Mouse (Mus musculus): ENCODE data around the gene Eif2ak4. TPM values are rescaled to one million over a fixed set of nuclear protein-coding genes. Genes with fewer than 3 reads are reported as not detected.

Gene Eif2ak4
- polyA plus RNA-seq, 1 experiment from 2014 or later, result 8.7 TPM

DNA sequence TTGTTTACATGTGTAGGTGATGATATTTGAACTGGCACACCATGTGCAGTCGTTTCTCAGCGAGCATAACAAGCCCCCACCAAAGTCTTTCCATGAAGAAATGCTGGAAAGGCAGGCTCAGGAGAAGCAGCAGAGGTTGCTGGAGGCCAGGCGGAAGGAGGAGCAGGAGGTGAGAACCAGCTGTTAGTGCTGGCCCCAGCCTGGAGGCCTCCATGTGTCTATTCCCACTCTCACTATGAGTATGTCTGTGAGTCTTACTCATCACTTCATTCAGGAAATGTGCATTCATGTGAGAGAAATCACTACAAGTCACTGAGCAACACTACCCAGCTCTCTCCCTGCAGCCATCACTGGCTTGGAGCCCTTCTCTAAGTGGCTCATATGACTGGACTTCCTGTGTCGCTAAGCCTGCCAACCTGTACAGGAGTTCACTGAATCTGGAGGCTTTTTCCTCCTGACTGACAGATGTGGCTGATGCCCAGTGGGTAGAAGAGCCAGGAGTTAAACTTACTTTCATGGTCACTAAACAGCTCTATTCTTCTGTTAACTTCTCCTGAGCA, 20.0 kb downstream of the Eif2ak4 start:
- whole genome bisulfite sequencing, result 89% methylated on average over 4 of the region's 4 CpGs
- no peaks in the 10 kb centered on the region; the same call in 1 of the 2 replicates for H3K4me1 ChIP-seq (replicated peaks)
- peaks cover 31% of the 10 kb centered on the region for H3K36me3 ChIP-seq
- no peaks in the 10 kb centered on the region for H3K9me3 ChIP-seq
- no peak overlapping the region for H3K4me3 ChIP-seq
- H3K27ac ChIP-seq, result no peak overlapping the region
- H3K9ac ChIP-seq, result no peak overlapping the region
- no peaks in the 10 kb centered on the region for H3K27me3 ChIP-seq
- no peak for ATAC-seq (ENCODE audit: low FRiP score)
- H3K4me2 ChIP-seq, result no peak overlapping the region

- 92% methylated on average over 11 of the region's 11 CpGs for WGBS
- no peak for ATAC-seq (ENCODE audit: low FRiP score)
- no peaks in the 10 kb centered on the region for H3K9me3 ChIP-seq
- H3K27ac ChIP-seq, result no peak overlapping the region
- no peak overlapping the region for H3K4me2 ChIP-seq
- no peaks in the 10 kb centered on the region for H3K4me1 ChIP-seq (replicated peaks)
- H3K9ac ChIP-seq, result no peak overlapping the region
- H3K36me3 ChIP-seq, result peaks cover 64% of the 10 kb centered on the region
- no peak overlapping the region for H3K4me3 ChIP-seq
- no peaks in the 10 kb centered on the region for H3K27me3 ChIP-seq
Observed at GRCm38 (mm10) chr2:118412821-118413220, 24.4 kb downstream of the Eif2ak4 start.

DNA sequence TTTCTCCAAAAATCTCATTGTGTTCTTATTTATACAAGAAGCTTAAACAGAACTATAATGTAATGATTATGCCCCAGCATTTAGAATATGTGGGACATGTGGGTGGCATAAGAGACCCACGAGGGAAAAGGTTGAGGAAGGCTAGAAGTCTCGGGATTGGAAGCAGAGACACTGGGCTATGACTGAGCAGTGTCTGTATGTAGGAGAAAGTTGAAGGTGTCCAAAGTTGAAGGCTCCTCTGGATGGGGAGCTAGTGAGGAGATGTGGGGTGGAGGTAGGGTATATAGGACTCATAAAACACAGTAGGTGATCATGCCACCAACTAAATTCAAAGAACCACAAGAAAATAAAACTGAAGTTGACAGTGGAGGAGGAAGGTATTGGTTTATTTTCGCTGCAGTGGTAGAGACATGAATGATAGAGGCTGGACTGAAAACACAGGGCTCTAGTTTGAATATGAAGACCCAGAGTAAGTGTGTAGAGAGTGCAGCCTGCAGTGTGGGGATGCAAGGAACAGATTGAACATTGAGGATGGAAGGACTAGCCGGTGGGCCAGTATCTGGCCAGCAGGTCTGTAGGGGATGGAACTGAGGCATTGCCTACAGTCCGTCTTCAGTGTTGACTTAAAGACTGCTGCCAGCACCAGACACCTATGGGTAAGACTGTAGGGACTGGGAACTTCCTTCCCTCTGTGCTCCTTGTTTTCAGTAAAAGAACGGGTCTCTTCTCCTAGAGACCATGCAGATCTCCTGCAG, 27.4 kb downstream of the Eif2ak4 start:
- H3K9me3 ChIP-seq, result no peaks in the 10 kb centered on the region
- H3K4me1 ChIP-seq (replicated peaks), result no peaks in the 10 kb centered on the region
- H3K27me3 ChIP-seq, result no peaks in the 10 kb centered on the region
- no peak overlapping the region for H3K9ac ChIP-seq
- no peak overlapping the region for H3K27ac ChIP-seq
- peaks cover 75% of the 10 kb centered on the region for H3K36me3 ChIP-seq
- H3K4me2 ChIP-seq, result no peak overlapping the region
- H3K4me3 ChIP-seq, result no peak overlapping the region
- WGBS, result 91% methylated on average over 6 of the region's 6 CpGs
- ATAC-seq (ENCODE audit: low FRiP score), result no peak

DNA sequence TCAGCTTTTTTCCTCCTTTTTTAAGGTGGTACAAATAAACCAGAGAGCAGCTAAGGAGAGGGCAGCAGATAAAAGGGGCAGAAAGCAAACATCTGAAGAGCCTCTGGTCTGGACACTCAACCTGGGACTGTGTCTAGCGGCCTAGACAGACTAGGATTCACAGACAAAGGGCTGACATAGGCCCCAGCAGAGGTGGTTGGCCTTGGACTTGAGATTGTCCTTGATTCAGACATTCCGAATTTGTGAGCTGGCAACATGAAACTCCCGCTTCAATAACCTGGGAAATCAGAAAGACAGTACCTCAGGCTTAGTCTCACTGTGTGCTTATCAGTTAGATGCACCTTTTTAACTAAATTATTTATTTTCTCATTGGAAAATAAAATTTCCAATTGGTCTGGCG, 29.7 kb downstream of the Eif2ak4 start:
- H3K4me1 ChIP-seq (replicated peaks), result no peaks in the 10 kb centered on the region
- no peak overlapping the region for H3K4me3 ChIP-seq
- 93% methylated on average over 4 of the region's 4 CpGs for WGBS
- H3K27me3 ChIP-seq, result no peaks in the 10 kb centered on the region
- H3K9me3 ChIP-seq, result no peaks in the 10 kb centered on the region
- H3K36me3 ChIP-seq, result peaks cover 74% of the 10 kb centered on the region
- no peak for ATAC-seq (ENCODE audit: low FRiP score)
- H3K4me2 ChIP-seq, result no peak overlapping the region
- H3K9ac ChIP-seq, result no peak overlapping the region
- no peak overlapping the region for H3K27ac ChIP-seq

GRCm38 (mm10) chr2:118421951-118422350, 33.5 kb downstream of the Eif2ak4 start:
- 89% methylated on average over 15 of the region's 15 CpGs for WGBS
- Histone ChIP-seq H3K36me3 (peaks cover 59% of the 10 kb centered on the region), H3K4me2 (no peak overlapping the region), H3K9me3 (no peaks in the 10 kb centered on the region), H3K4me3 (no peak overlapping the region), H3K27ac (no peak overlapping the region), H3K27me3 (no peaks in the 10 kb centered on the region), H3K4me1 (replicated peaks) (0 out of 2 replicates have a peak, but pooled peaks cover 3% of the 10 kb centered on the region), H3K9ac (no peak overlapping the region)
- no peak for ATAC-seq (ENCODE audit: low FRiP score)

DNA sequence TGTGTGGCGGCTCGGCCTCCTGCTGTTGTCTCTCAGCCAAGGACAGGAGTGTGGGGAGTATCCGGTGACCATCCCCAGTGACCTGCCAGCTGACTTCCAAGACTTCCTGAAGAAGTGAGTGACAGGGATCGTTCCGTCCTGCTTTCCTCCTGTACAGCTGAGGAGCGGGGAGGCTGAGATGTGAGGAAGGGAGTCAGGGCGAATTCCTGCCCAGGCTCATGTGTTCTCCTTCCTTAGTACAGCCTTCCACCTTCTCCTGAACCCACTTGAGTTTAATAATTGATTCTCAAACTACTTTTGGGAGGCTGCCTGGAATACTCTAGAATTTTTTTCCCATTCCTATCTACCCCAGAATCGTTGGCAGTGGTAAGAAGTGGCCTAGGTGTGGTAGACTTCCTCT, 34.0 kb downstream of the Eif2ak4 start:
- no peak for ATAC-seq (ENCODE audit: low FRiP score)
- WGBS, result 91% methylated on average over 8 of the region's 8 CpGs

DNA sequence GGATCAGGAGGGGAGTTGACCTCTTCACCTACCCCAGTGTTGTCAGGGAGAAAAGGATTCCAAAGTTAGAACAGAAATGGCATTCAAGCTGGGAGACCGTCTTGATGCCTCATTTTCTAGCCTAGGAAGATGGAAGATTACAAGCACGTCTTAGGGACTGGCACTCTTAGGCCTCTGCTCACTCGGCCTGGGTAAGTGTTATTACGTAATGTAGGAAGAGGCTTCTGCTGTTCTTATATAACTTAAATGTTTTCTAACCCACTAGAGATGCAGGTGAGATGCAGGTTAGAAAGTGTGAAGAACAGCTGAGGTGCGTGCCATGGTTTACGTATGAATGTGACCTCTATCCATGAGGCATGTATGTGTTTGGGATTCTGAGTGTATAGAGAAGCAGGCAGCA, 39.9 kb downstream of the Eif2ak4 start:
- 80% methylated on average over 6 of the region's 6 CpGs for WGBS
- peaks cover 55% of the 10 kb centered on the region for H3K36me3 ChIP-seq

More for the DNA sequence above, 34.0 kb downstream of the Eif2ak4 start:
- H3K4me1 ChIP-seq (replicated peaks), result 0 out of 2 replicates have a peak, but pooled peaks cover 3% of the 10 kb centered on the region
- no peak overlapping the region for H3K9ac ChIP-seq
- H3K9me3 ChIP-seq, result no peaks in the 10 kb centered on the region
- H3K4me2 ChIP-seq, result no peak overlapping the region
- peaks cover 59% of the 10 kb centered on the region for H3K36me3 ChIP-seq
- no peak overlapping the region for H3K27ac ChIP-seq
- H3K4me3 ChIP-seq, result no peak overlapping the region
- no peaks in the 10 kb centered on the region for H3K27me3 ChIP-seq

DNA sequence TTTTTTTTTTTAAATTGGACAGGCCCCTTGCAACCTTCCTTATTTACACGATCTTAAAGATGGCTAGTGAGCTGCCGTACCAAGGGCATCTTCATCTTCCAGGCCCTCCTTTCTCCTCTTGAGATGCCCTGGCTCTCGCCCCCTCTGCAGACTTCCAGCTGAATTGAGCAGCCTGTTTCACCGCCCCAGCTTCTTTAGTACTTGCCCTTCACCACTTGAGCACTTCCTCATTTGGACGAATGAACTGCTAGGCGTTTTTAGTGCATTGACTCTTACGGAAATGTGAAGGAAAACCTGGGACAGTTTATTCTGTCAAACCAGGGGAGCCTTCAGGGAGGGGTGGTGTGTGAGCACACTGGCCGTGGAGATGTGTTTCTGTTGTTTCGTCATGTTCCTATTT, 40.9 kb downstream of the Eif2ak4 start:
- H3K27me3 ChIP-seq, result no peaks in the 10 kb centered on the region
- H3K4me3 ChIP-seq, result no peak overlapping the region
- no peaks in the 10 kb centered on the region for H3K9me3 ChIP-seq
- peaks cover 63% of the 10 kb centered on the region for H3K36me3 ChIP-seq
- 87% methylated on average over 9 of the region's 9 CpGs for WGBS
- 0 out of 2 replicates have a peak, but pooled peaks cover 3% of the 10 kb centered on the region for H3K4me1 ChIP-seq (replicated peaks)
- H3K27ac ChIP-seq, result no peak overlapping the region
- ATAC-seq (ENCODE audit: low FRiP score), result no peak
- H3K4me2 ChIP-seq, result no peak overlapping the region
- no peak overlapping the region for H3K9ac ChIP-seq

More for the DNA sequence above, 39.9 kb downstream of the Eif2ak4 start:
- H3K27me3 ChIP-seq, result no peaks in the 10 kb centered on the region
- H3K9ac ChIP-seq, result no peak overlapping the region
- 0 out of 2 replicates have a peak, but pooled peaks cover 3% of the 10 kb centered on the region for H3K4me1 ChIP-seq (replicated peaks)
- H3K4me3 ChIP-seq, result no peak overlapping the region
- H3K4me2 ChIP-seq, result no peak overlapping the region
- H3K9me3 ChIP-seq, result no peaks in the 10 kb centered on the region
- ATAC-seq (ENCODE audit: low FRiP score), result no peak
- H3K27ac ChIP-seq, result no peak overlapping the region

DNA sequence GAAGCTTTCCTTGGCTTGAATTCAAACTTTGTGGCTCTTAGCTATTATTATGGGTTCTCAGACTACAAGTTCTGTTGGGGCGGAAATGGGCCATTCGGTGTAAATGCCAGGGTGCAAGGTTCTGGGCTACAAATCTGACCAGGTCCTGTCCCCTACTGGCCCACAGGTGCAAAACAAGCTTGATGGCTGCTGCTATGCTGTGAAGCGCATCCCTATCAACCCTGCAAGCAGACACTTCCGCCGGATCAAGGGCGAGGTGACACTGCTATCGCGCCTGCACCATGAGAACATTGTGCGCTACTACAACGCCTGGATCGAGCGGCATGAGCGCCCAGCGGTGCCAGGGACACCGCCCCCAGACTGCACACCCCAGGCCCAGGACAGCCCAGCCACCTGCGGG, 42.2 kb downstream of the Eif2ak4 start:
- H3K27me3 ChIP-seq, result no peaks in the 10 kb centered on the region
- no peak overlapping the region for H3K4me3 ChIP-seq
- peaks cover 66% of the 10 kb centered on the region for H3K36me3 ChIP-seq
- H3K9me3 ChIP-seq, result no peaks in the 10 kb centered on the region
- no peak overlapping the region for H3K9ac ChIP-seq
- H3K4me1 ChIP-seq (replicated peaks), result no peaks in the 10 kb centered on the region
- H3K27ac ChIP-seq, result no peak overlapping the region
- WGBS, result 78% methylated on average over 16 of the region's 16 CpGs
- no peak for ATAC-seq (ENCODE audit: low FRiP score)
- H3K4me2 ChIP-seq, result no peak overlapping the region

GRCm38 (mm10) chr2:118431589-118431988, 43.2 kb downstream of the Eif2ak4 start:
- no peak overlapping the region for H3K27ac ChIP-seq
- H3K9me3 ChIP-seq, result no peaks in the 10 kb centered on the region
- no peak for ATAC-seq (ENCODE audit: low FRiP score)
- no peak overlapping the region for H3K4me3 ChIP-seq
- 76% methylated on average over 5 of the region's 5 CpGs for WGBS
- H3K36me3 ChIP-seq, result peaks cover 70% of the 10 kb centered on the region
- no peaks in the 10 kb centered on the region for H3K27me3 ChIP-seq
- H3K4me1 ChIP-seq (replicated peaks), result no peaks in the 10 kb centered on the region
- no peak overlapping the region for H3K9ac ChIP-seq
- H3K4me2 ChIP-seq, result no peak overlapping the region

GRCm38 (mm10) chr2:118442172-118442571, 53.8 kb downstream of the Eif2ak4 start:
- no peak overlapping the region for H3K4me3 ChIP-seq
- H3K4me2 ChIP-seq, result no peak overlapping the region
- peaks cover 11% of the 10 kb centered on the region for H3K4me1 ChIP-seq (replicated peaks)
- H3K9ac ChIP-seq, result no peak overlapping the region
- H3K9me3 ChIP-seq, result no peaks in the 10 kb centered on the region
- no peaks in the 10 kb centered on the region for H3K27me3 ChIP-seq
- ATAC-seq (ENCODE audit: low FRiP score), result no peak
- 80% methylated on average over 5 of the region's 5 CpGs for WGBS
- H3K36me3 ChIP-seq, result peaks cover 34% of the 10 kb centered on the region
- no peak overlapping the region for H3K27ac ChIP-seq

DNA sequence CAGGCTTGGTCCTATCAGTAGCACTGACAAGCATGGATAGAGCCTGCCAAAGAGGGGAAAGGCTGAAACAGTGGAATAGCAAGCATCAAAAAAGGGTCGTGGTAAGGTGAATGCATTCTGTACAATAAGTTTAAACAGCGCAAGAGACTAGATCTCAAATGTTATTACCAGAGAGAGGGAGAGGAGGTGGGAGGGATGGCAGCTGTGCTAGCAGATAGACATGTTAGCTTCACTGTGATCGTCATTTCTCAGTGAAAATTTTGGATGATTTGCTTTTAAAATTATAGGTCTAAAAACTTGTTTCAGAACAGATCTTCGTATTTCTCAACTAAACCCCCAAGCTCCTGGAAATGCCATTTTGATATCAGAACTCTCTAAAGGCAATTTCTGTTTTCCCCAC, 54.3 kb downstream of the Eif2ak4 start:
- WGBS, result 91% methylated on average over 4 of the region's 4 CpGs
- Histone ChIP-seq H3K9me3 (no peaks in the 10 kb centered on the region), H3K36me3 (peaks cover 31% of the 10 kb centered on the region), H3K27me3 (no peaks in the 10 kb centered on the region), H3K4me3 (no peak overlapping the region), H3K4me1 (replicated peaks) (peaks cover 11% of the 10 kb centered on the region), H3K4me2 (no peak overlapping the region), H3K9ac (no peak overlapping the region), H3K27ac (no peak overlapping the region)
- no peak for ATAC-seq (ENCODE audit: low FRiP score)

All from hindbrain, embryonic 13.5 days (tissue).